Mouse (Mus musculus) lung, postnatal 0 days (tissue): ENCODE data around the gene Pitx2.

Experiments used
- CTCF ChIP-seq: IDR thresholded peaks from 2 replicates; pipeline ENCODE4 v1.5.1; 2016; ENCODE audit warnings: antibody characterized with exemption, mild to moderate bottlenecking
- EP300 ChIP-seq: IDR thresholded peaks from 2 replicates; pipeline ENCODE4 v1.6.1; 2016; ENCODE audit warnings: antibody characterized with exemption, mild to moderate bottlenecking, control low read depth

GRCm38 (mm10) chr3:129215241-129215750, 15.6 kb downstream of the Pitx2 start:
- TF ChIP-seq CTCF = no peak
- no peak for TF ChIP-seq EP300
